8 mouse cellular contexts compared by ENCODE assay signal in genomic region chr8:123949686-123949986, GRCm38 (mm10). TPM values are rescaled to one million over a fixed set of nuclear protein-coding genes. Genes with fewer than 3 reads are reported as not detected.
DNase-seq lines count a peak whose midpoint lies in the region; ATAC-seq and TF ChIP-seq lines count a peak whose summit lies in the region.

No protein-coding gene starts in this region.

- H3K4me3 ChIP-seq in heart, embryonic 13.5 days, result peak overlapping the region; percentile 99
- H3K4me3 ChIP-seq in G1E (ENCODE audit: low read depth, low read length) (peak overlapping the region; percentile 98), macrophage (ENCODE audit: inconsistent target) (peak overlapping the region; percentile 90)
- H3K4me3 ChIP-seq in forebrain, embryonic 16.5 days (replicated peaks; ENCODE audit: low read length), result peak overlapping the region; percentile 87

- peak overlapping the region; percentile 95 for H3K9ac ChIP-seq in heart, embryonic 13.5 days
- peak overlapping the region; percentile 83 for H3K9ac ChIP-seq in forebrain, embryonic 16.5 days (replicated peaks; ENCODE audit: low read depth, low read length)

- no peaks in the 10 kb centered on the region for H3K9me3 ChIP-seq in heart, embryonic 13.5 days
- H3K9me3 ChIP-seq in G1E (replicated peaks), result no peaks in the 10 kb centered on the region
- no peaks in the 10 kb centered on the region for H3K9me3 ChIP-seq in forebrain, embryonic 16.5 days (ENCODE audit: control insufficient read depth, low read length)

- peaks cover 24% of the 10 kb centered on the region for H3K79me2 ChIP-seq in macrophage (ENCODE audit: inconsistent target)

- H3K36me3 ChIP-seq in heart, embryonic 13.5 days, result peaks cover 48% of the 10 kb centered on the region
- H3K36me3 ChIP-seq in G1E (replicated peaks) (peaks cover 62% of the 10 kb centered on the region), macrophage (ENCODE audit: inconsistent target) (peaks cover 18% of the 10 kb centered on the region; the same call in 1 of the 2 replicates)
- peaks cover 17% of the 10 kb centered on the region for H3K36me3 ChIP-seq in forebrain, embryonic 16.5 days (ENCODE audit: control insufficient read depth, insufficient read depth)

- TF ChIP-seq CTCF in G1E (IDR thresholded peaks at IDR 0.05; ENCODE audit: low read depth, low read length), result no peak

- no peaks in the 10 kb centered on the region for H3K27me3 ChIP-seq in heart, embryonic 13.5 days (replicated peaks)
- H3K27me3 ChIP-seq in G1E (ENCODE audit: insufficient read depth, low read length), result no peaks in the 10 kb centered on the region
- no peaks in the 10 kb centered on the region for H3K27me3 ChIP-seq in forebrain, embryonic 16.5 days (replicated peaks; ENCODE audit: control insufficient read depth, insufficient read depth, low read length)

- no peak for ATAC-seq in heart, embryonic 13.5 days (ENCODE audit: extremely low read depth, insufficient number of reproducible peaks, low FRiP score, low TSS enrichment)
- no peak for ATAC-seq in G1E (ENCODE audit: extremely low read depth, insufficient number of reproducible peaks, low FRiP score, poor library complexity, severe bottlenecking)
- peak; percentile 59 for ATAC-seq in forebrain, embryonic 16.5 days

- peak overlapping the region; percentile 90 for H3K27ac ChIP-seq in heart, embryonic 13.5 days (replicated peaks)
- H3K27ac ChIP-seq in forebrain, embryonic 16.5 days (ENCODE audit: low read length), result peak overlapping the region; percentile 88
- peak overlapping the region; percentile 43 for H3K27ac ChIP-seq in macrophage

- WGBS in heart, embryonic 13.5 days, result 3% methylated on average over 10 of the region's 10 CpGs
- WGBS in forebrain, embryonic 16.5 days, result 5% methylated on average over 10 of the region's 10 CpGs
- under 1% methylated on average over 10 of the region's 10 CpGs for WGBS in macrophage (ENCODE audit: missing documents)

- peaks cover 18% of the 10 kb centered on the region for H3K4me1 ChIP-seq in heart, embryonic 13.5 days
- peaks cover 31% of the 10 kb centered on the region for H3K4me1 ChIP-seq in G1E (ENCODE audit: insufficient read depth, low read depth, low read length)
- peaks cover 11% of the 10 kb centered on the region for H3K4me1 ChIP-seq in forebrain, embryonic 16.5 days (replicated peaks; ENCODE audit: control insufficient read depth, insufficient read depth, low read length)

- DNase-seq in heart, adult 8-10 months (ENCODE audit: low spot score), result no peak
- no peak for DNase-seq in G1E (ENCODE audit: low spot score)
- no peak for DNase-seq in retina, postnatal 1 day
- no peak for DNase-seq in right cerebral cortex, postnatal 14 days
- DNase-seq in kidney, adult 11 months, result no peak

- peak overlapping the region; percentile 98 for H3K4me2 ChIP-seq in heart, embryonic 13.5 days
- H3K4me2 ChIP-seq in forebrain, embryonic 16.5 days (ENCODE audit: low read length), result peak overlapping the region; percentile 81

RNA-seq across cellular contexts. Expression of gene Nup133, which starts 0.6 kb away (rescaled TPM):
- polyA plus RNA-seq in heart, embryonic 13.5 days (2015; fragmentation: Nextera tagmentation; extraction: Ambion mirVana), result 24.4 and 24.8 TPM in 2 replicates
- 10 to 100 TPM in 2 of 4 experiments, 1 to 10 TPM in 2; 8.4 to 11.9 (median 10.2) TPM for total RNA-seq in heart, adult 8-10 months (2022)
- 46.2 and 66.5 TPM in 2 replicates for total RNA-seq in G1E (2014; fragmentation: Nextera tagmentation)
- 38.3 and 42.5 TPM in 2 replicates for total RNA-seq in G1E (2017)
- polyA plus RNA-seq in G1E (2012), result 21.2 and 31.2 TPM in 2 replicates
- 31.5 and 31.8 TPM in 2 replicates for polyA plus RNA-seq in forebrain, embryonic 16.5 days (2015; fragmentation: Nextera tagmentation; extraction: Ambion mirVana)
- 10 to 100 TPM in 24 of 26 experiments, 1 to 10 TPM in 2; 7.7 to 44.6 (median 26.1) TPM for total RNA-seq in macrophage (2018; cell fraction: chromatin; rRNA removed)
- total RNA-seq in macrophage (2018; cell fraction: cytosol; rRNA removed), result 10 to 100 TPM in 3 of 26 experiments, 1 to 10 TPM in 23; 5.0 to 10.9 (median 7.8) TPM
- 10 to 100 TPM in 19 of 26 experiments, 1 to 10 TPM in 7; 7.1 to 41.6 (median 16.4) TPM for total RNA-seq in macrophage (2018; cell fraction: nucleus; rRNA removed)
- 7.0 to 14.0 TPM (median 8.7 TPM) in 3 replicates for polyA plus RNA-seq in macrophage (2018)

RNA-seq across cellular contexts. Expression of gene Abcb10, which starts 33.3 kb away (rescaled TPM):
- polyA plus RNA-seq in heart, embryonic 13.5 days (2015; fragmentation: Nextera tagmentation; extraction: Ambion mirVana), result 20.0 and 20.5 TPM in 2 replicates
- 10 to 100 TPM; 41.0 to 50.0 (median 45.6) TPM for total RNA-seq in heart, adult 8-10 months (2022)
- total RNA-seq in G1E (2014; fragmentation: Nextera tagmentation) (20.8 and 44.3 TPM in 2 replicates), G1E (2017) (19.6 and 21.6 TPM in 2 replicates)
- polyA plus RNA-seq in G1E (2012) (19.7 and 22.1 TPM in 2 replicates), macrophage (2018) (3.5 to 8.4 TPM (median 5.8 TPM) in 3 replicates)
- 10.1 and 10.8 TPM in 2 replicates for polyA plus RNA-seq in forebrain, embryonic 16.5 days (2015; fragmentation: Nextera tagmentation; extraction: Ambion mirVana)
- total RNA-seq in macrophage (2018; cell fraction: chromatin; rRNA removed), result 10 to 100 TPM in 2 of 26 experiments, 1 to 10 TPM in 24; 1.4 to 13.4 (median 5.5) TPM
- 1 to 10 TPM; 3.6 to 8.2 (median 5.4) TPM for total RNA-seq in macrophage (2018; cell fraction: cytosol; rRNA removed)
- 10 to 100 TPM in 2 of 26 experiments, 1 to 10 TPM in 24; 3.4 to 19.1 (median 6.9) TPM for total RNA-seq in macrophage (2018; cell fraction: nucleus; rRNA removed)

RNA-seq across cellular contexts. Expression of gene Acta1, which starts 55.1 kb away (rescaled TPM):
- 292 and 377 TPM in 2 replicates for polyA plus RNA-seq in heart, embryonic 13.5 days (2015; fragmentation: Nextera tagmentation; extraction: Ambion mirVana)
- 100 to 1,000 TPM; 223 to 647 (median 436) TPM for total RNA-seq in heart, adult 8-10 months (2022)
- total RNA-seq in G1E (2014; fragmentation: Nextera tagmentation), result not detected in 2 replicates
- total RNA-seq in G1E (2017), result not detected in 2 replicates
- polyA plus RNA-seq in G1E (2012), result 0.07 TPM in 1 of 2 replicates, not detected in the other
- 6.3 and 6.6 TPM in 2 replicates for polyA plus RNA-seq in forebrain, embryonic 16.5 days (2015; fragmentation: Nextera tagmentation; extraction: Ambion mirVana)
- under 1 TPM in 2 of 26 experiments, not detected in 24; 0.47 to 0.71 TPM for total RNA-seq in macrophage (2018; cell fraction: chromatin; rRNA removed)
- total RNA-seq in macrophage (2018; cell fraction: cytosol; rRNA removed), result under 1 TPM in 2 of 26 experiments, not detected in 24; 0.05 to 0.13 TPM
- not detected for total RNA-seq in macrophage (2018; cell fraction: nucleus; rRNA removed)
- not detected in 3 replicates for polyA plus RNA-seq in macrophage (2018)

Comparison
In these comparisons a context has a peak if more than half of its experiments do, and no peak if none do; other contexts are left out.
1. RNA of gene Acta1, which starts 55.1 kb away (polyA plus RNA-seq): 292 to 377 TPM in heart, embryonic 13.5 days; 6.3 to 6.6 TPM in forebrain, embryonic 16.5 days, 0.07 TPM in G1E and not detected in macrophage; every median in the first group is over 10 times any median in the second.
2. Peak in every context shown above with its lines, with median percentiles within 50 percentile points of each other: H3K27ac ChIP-seq and H3K4me3 ChIP-seq.